Mouse (Mus musculus): ENCODE measurements around the gene Tepp. TPM values are rescaled to one million over a fixed set of nuclear protein-coding genes. Genes with fewer than 3 reads are reported as not detected.

Gene Tepp
- total RNA-seq (2021) = not detected

- intact Hi-C loops (cut with DNase I) = no loop called here
- DNase-seq (ENCODE audit: low spot score in 2 of 2) = no peak
Measured at GRCm38 (mm10) chr8:95310342-95310970, at the start of gene Tepp. Gene Tepp, plus strand, starts transcription at chr8:95310566.

DNA sequence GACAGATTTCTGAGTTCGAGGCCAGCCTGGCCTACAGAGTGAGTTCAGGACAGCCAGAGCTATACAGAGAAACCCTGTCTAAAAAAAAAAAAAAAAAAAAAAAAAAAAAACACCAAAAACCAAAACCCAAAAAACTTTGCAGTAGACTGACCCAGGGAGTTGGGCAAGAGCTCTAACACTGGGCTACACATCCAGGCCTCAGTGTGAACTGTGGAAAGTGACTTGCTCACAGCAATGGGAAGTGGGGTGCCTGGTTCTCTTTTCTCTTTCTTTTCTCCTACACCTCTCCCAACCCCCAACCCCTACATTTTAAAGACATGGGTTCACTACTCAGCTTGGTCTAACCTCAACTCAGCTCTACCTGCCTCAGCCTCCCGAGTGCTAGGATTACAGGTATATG lies 48.2 kb upstream of the Tepp start:
- intact Hi-C loops (cut with DNase I) = no loop called here
- DNase-seq (ENCODE audit: low spot score in 2 of 2) = no peak

- intact Hi-C loops (cut with DNase I) = no loop called here
- DNase-seq (ENCODE audit: low spot score in 2 of 2) = no peak
Measured at GRCm38 (mm10) chr8:95270501-95270900, 39.9 kb upstream of the Tepp start.

- intact Hi-C loops (cut with DNase I) = no loop called here
- no peak for DNase-seq (ENCODE audit: low spot score in 2 of 2)
Measured at GRCm38 (mm10) chr8:95271841-95272240, 38.5 kb upstream of the Tepp start.

DNA sequence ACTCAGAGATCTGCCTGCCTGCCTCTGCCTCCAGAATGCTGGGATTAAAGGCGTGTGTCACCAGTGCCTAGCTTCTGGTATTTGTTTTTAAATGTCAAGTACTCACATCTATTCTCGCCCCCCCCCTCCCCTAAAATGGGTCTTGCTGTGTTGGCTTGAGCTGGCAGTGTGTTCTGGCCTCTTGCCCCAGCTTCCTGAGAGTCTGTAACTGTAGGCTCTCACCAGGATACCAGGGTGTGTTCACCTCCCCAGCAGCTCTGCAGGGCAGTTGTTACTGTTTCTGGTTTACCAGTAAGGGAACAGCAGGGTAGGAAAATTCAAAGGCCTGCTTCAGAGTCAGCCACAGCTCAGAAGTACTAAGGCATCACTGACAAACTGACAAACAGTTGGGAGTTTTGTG lies 37.5 kb upstream of the Tepp start:
- DNase-seq (ENCODE audit: low spot score in 2 of 2) = no peak
- intact Hi-C loops (cut with DNase I) = no loop called here

DNA sequence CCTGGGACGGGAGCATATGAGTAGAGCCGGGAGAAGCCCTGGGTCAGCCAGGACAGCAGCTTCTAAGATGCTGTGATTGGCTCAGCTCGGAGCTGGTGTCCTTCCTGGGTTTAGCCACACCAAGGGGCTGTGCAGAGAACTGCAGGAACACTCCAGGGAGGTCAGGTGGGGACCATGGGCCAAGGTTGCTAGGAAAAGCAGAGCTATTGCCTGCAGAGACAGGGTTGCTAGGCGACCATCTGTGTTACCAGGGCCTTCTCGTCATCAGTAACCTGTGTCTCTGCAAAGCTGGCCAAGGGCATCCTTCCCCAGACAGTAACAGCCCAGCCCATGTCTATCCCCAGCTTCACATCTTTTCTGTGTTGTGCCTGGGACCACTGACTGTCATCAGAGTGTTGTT lies 28.9 kb upstream of the Tepp start:
- intact Hi-C loops (cut with DNase I) = no loop called here
- peak in 1 of 2 experiments; percentile 10 for DNase-seq (ENCODE audit: low spot score in 2 of 2)

DNA sequence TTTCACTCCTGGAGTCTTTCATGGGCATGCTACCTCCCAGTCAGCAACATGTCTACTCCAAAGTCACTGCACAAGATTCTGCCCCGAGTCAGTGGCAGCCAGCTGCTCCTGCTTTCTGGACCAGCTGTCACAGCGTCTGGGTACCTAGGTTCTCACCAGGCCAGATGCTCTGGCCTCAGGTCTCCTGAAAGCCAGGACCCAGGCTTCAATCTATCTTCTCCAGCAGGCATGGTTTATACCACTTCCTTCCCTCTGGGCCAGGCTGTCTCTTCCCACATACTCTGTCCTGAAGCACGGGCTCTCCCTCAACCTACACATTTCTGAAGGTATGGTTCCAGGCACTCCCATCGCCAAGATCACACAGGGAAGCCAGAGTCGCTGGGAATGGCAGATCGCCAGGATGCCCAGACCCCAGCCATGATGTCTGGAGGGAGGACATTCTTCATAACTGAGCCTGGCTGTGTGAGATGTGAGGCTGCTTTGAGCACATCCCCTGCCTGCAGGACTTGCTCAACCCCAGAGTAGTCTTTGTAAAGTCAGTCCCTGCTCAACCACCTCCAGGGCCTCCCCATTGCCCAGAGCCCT lies 21.2 kb upstream of the Tepp start:
- DNase-seq (ENCODE audit: low spot score in 2 of 2) = no peak
- intact Hi-C loops (cut with DNase I) = no loop called here

DNA sequence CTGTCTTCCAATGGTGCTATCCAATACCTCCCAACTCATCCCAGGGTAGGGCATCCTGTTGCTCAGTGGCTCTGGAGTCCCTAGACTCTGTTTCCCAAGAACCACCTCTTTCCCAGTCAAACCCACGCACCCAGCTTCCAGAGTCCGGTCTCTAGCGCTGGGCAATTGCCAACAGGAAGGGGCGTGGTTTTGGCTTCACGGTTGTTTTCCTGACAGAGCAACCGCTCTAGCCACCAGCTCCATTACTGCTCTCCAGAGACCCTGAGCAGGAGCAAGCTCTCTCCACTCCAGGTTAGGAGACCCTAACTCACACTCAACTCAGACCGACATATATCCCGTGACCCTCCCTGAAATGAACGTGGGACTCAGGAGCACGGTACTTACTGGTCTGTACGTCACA lies 17.2 kb upstream of the Tepp start:
- DNase-seq (ENCODE audit: low spot score in 2 of 2) = no peak
- intact Hi-C loops (cut with DNase I) = no loop called here

DNA sequence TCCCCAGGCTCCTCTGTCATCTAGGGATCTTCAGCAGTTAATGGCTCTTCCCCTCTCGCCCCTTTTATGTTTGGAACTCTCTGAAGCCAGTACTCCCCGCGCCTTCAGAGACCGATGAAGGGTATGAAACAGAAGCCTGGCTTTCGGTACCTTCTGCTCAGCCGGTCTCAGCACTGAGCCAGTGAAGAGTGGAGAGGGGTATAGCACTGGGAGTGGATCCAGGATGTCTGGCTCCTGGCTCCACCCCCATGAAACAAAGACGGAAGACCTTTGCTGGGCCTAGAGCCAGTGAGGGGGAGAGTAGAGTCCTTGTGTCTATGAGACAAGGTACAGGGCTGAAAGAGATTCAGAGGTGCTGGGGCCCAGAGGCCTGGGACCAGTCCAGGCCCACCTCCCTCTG lies 16.5 kb upstream of the Tepp start:
- intact Hi-C loops (cut with DNase I) = no loop called here
- no peak for DNase-seq (ENCODE audit: low spot score in 2 of 2)

GRCm38 (mm10) chr8:95302410-95302809 lies 8.0 kb upstream of the Tepp start:
- intact Hi-C loops (cut with DNase I) = loop anchor here (1.0 kb wide), 1 partner anchor 48 kb away; no protein-coding TSS in a partner anchor
- DNase-seq (ENCODE audit: low spot score in 2 of 2) = peak in 1 of 2 experiments; percentile 22

DNA sequence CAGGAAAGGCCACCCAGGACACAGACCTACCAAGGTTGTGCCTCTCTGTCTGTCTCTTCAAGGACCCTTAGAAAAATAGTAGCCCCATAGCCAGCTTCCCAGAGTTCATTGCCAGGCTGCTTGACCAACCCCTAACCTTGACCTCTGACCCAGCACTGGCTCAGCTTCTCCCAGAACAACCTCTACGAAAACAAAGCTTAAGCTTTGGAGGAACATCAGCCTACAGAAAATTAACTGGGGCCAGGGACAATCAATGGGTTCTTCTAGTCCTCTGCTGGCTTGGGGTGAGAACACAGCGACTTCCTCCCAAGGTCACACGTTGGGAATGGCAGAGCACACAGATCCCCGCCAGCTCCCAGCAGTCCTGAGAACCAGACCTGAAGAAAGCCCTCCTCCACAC lies 4.8 kb upstream of the Tepp start:
- intact Hi-C loops (cut with DNase I) = no loop called here
- no peak for DNase-seq (ENCODE audit: low spot score in 2 of 2)

GRCm38 (mm10) chr8:95306431-95306830 lies 3.9 kb upstream of the Tepp start, which contains the start of gene Cngb1:
Gene Cngb1, minus strand, starts transcription at chr8:95306585.
- intact Hi-C loops (cut with DNase I) = no loop called here
- DNase-seq (ENCODE audit: low spot score in 2 of 2) = no peak

- intact Hi-C loops (cut with DNase I) = no loop called here
- no peak for DNase-seq (ENCODE audit: low spot score in 2 of 2)
Measured at GRCm38 (mm10) chr8:95312836-95313235, 2.5 kb downstream of the Tepp start.

- intact Hi-C loops (cut with DNase I) = no loop called here
- DNase-seq (ENCODE audit: low spot score in 2 of 2) = no peak
Measured at GRCm38 (mm10) chr8:95313857-95314256, 3.5 kb downstream of the Tepp start.

DNA sequence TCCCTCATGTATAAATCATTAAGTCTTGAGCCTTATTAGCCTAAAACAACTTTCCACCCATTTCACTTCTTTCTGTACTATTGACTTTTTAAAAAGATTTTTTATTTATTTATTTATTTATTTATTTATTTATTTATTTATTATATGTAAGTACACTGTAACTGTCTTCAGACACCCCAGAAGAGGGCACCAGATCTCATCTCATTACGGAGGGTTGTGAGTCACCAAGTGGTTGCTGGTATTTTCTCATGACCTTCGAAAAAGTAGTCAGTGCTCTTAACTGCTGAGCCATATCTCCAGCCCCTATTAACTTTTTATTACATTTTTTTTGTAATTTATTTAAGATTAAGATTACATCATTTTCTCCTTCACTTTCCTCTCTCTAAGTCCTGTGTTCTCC lies 4.3 kb downstream of the Tepp start:
- no peak for DNase-seq (ENCODE audit: low spot score in 2 of 2)
- intact Hi-C loops (cut with DNase I) = no loop called here

DNA sequence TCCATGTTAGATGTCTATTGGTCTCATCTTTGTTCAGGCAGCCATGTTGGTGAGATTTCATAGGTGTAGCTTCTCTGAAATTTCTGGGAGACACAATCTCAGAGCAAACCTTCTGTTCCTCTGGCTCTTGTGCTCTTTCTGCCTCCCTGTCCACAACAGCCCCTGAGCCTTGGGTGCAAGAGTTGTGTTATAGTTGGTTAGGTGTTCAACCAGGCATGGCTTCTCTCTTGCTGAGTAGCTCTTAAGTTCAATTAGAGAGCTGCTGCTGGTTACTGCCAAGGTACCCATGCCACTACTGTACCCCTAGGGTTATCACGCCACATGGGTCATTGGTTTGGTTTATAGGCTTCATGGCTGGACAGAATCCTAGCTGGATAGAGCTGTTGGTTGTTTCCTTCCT lies 5.0 kb downstream of the Tepp start:
- DNase-seq (ENCODE audit: low spot score in 2 of 2) = no peak
- intact Hi-C loops (cut with DNase I) = no loop called here

- peak; percentile 17 to 34 for DNase-seq (ENCODE audit: low spot score in 2 of 2)
- intact Hi-C loops (cut with DNase I) = no loop called here
Measured at GRCm38 (mm10) chr8:95320224-95321139, 10.1 kb downstream of the Tepp start.

- no peak for DNase-seq (ENCODE audit: low spot score in 2 of 2)
- intact Hi-C loops (cut with DNase I) = no loop called here
Measured at GRCm38 (mm10) chr8:95323201-95323600, 12.8 kb downstream of the Tepp start.

GRCm38 (mm10) chr8:95324646-95325045 lies 14.3 kb downstream of the Tepp start:
- intact Hi-C loops (cut with DNase I) = no loop called here
- DNase-seq (ENCODE audit: low spot score in 2 of 2) = no peak

DNA sequence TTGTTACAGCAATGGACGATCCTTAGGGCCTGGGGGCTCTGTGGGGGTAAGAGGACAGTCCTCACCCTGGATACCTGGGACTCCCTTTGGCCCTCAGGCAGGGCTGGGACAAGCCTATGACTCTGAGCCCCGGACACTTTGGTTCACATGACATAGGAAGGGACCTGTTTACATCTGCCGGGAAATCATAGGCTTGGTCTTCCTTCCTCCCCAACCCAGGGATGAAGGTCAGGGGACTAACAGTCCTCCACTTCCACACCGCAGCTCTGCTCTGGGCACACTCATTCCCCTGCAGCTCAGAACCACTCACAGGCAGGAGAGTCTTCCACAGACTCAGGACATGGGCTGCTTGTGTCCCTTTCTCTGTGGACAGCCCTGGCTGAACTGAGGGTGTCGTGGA lies 16.5 kb downstream of the Tepp start:
- intact Hi-C loops (cut with DNase I) = no loop called here
- DNase-seq (ENCODE audit: low spot score in 2 of 2) = no peak

Measured in left cerebral cortex, postnatal 25 days (tissue).